Mouse (Mus musculus) myocyte (in vitro differentiated cells): ENCODE measurements at regions not wholly inside any gene's neighbourhood (a gene's known extent, or its start where the extent isn't known, plus 50 kb on each side); places are given as distances from the start of the nearest gene placed in this dataset.

Experiments used
- H3K27me3 ChIP-seq: one replicate; pipeline ENCODE4 v1.6.1; 2011; ENCODE audit not compliant: control insufficient read depth, insufficient read depth, insufficient read length
- H3K36me3 ChIP-seq: one replicate; pipeline ENCODE4 v1.6.1; 2011; ENCODE audit not compliant: control insufficient read depth, insufficient read depth
- H3K4me2 ChIP-seq: one replicate; pipeline ENCODE4 v1.6.1; 2011; ENCODE audit warnings: low read depth, control low read depth
- H3K4me3 ChIP-seq: one replicate; pipeline ENCODE4 v1.5.1; 2011; ENCODE audit warnings: mild to moderate bottlenecking, control low read depth, moderate library complexity
- H3K79me2 ChIP-seq: one replicate; pipeline ENCODE4 v1.6.1; 2011; ENCODE audit not compliant: control insufficient read depth, insufficient read depth
- H3ac ChIP-seq: one replicate; pipeline ENCODE4 v1.6.1; 2011; ENCODE audit not compliant: control insufficient read depth, insufficient read length
- CEBPB ChIP-seq: IDR thresholded peaks from 2 replicates; pipeline ENCODE4 v1.6.1; 2011; ENCODE audit warnings: mild to moderate bottlenecking, moderate library complexity; ENCODE audit not compliant: poor library complexity, insufficient read depth, severe bottlenecking
- E2F4 ChIP-seq: IDR thresholded peaks from one replicate; pipeline ENCODE4 v1.6.1; 2011; ENCODE audit warnings: mild to moderate bottlenecking, control low read depth, moderate library complexity; ENCODE audit not compliant: insufficient read depth
- MAX ChIP-seq: IDR thresholded peaks from one replicate; pipeline ENCODE4 v1.6.1; 2011; ENCODE audit warnings: low read depth, mild to moderate bottlenecking, control low read depth
- MYOD1 ChIP-seq, 3 experiments: IDR thresholded peaks; one replicate each; pipeline ENCODE4 v1.6.1; 2011; ENCODE audit warnings: control low read depth in 2 of 3, low read depth in 2 of 3, mild to moderate bottlenecking in 2 of 3, moderate library complexity in 1 of 3; ENCODE audit not compliant: insufficient read length in 2 of 3, control insufficient read depth in 1 of 3
- MYOG ChIP-seq, 3 experiments: IDR thresholded peaks; one replicate each; pipeline ENCODE4 v1.6.1; 2011; ENCODE audit warnings: control low read depth in 2 of 3, low read depth in 2 of 3, mild to moderate bottlenecking in 2 of 3; ENCODE audit not compliant: insufficient read length in 2 of 3, control insufficient read depth in 1 of 3, insufficient read depth in 1 of 3
- POLR2A ChIP-seq: IDR thresholded peaks from one replicate; pipeline ENCODE4 v1.6.1; 2011; ENCODE audit warnings: low read depth, mild to moderate bottlenecking, control low read depth, moderate library complexity; ENCODE audit not compliant: insufficient read length
- POLR2AphosphoS2 ChIP-seq: IDR thresholded peaks from one replicate; pipeline ENCODE4 v1.6.1; 2011; ENCODE audit warnings: low read depth, control low read depth; ENCODE audit not compliant: insufficient read length
- REST ChIP-seq: IDR thresholded peaks from one replicate; pipeline ENCODE4 v1.6.1; 2011; ENCODE audit warnings: mild to moderate bottlenecking, control low read depth, moderate library complexity; ENCODE audit not compliant: insufficient read depth, insufficient read length
- SRF ChIP-seq: IDR thresholded peaks from one replicate; pipeline ENCODE4 v1.6.1; 2011; ENCODE audit warnings: low read depth; ENCODE audit not compliant: control insufficient read depth, insufficient read length
- TCF12 ChIP-seq: IDR thresholded peaks from one replicate; pipeline ENCODE4 v1.6.1; 2011; ENCODE audit warnings: mild to moderate bottlenecking, control low read depth; ENCODE audit not compliant: poor library complexity, insufficient read depth, severe bottlenecking
- TCF3 ChIP-seq: IDR thresholded peaks from one replicate; pipeline ENCODE4 v1.6.1; 2011; ENCODE audit warnings: low read depth, control low read depth; ENCODE audit not compliant: insufficient read length
- USF1 ChIP-seq: IDR thresholded peaks from one replicate; pipeline ENCODE4 v1.6.1; 2011; ENCODE audit warnings: low read depth, mild to moderate bottlenecking, control low read depth, moderate library complexity

DNA sequence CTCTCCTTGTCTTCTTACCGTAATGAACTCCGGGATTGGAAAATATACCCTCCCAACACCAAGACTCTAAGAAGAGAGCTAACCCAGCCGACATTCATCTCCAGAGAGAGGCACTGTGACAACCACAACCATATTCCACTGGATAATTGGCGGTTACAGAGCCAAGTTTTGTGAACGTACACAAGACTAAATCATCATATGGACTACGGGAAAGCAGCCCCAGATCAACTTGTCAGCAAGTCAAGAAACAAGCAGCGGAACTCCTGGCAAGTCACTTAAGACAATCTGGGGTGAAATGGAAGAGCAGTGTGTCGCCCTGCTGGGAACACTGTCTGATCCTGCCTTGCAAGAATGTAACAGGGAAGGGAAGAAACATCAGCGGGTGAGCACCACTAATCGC, 52.6 kb upstream of the Bach2 start:
- Histone ChIP-seq H3K4me3 (no peak overlapping the region), H3K36me3 (no peaks in the 10 kb centered on the region), H3K79me2 (no peaks in the 10 kb centered on the region), H3K27me3 (no peaks in the 10 kb centered on the region), H3ac (no peak overlapping the region), H3K4me2 (no peak overlapping the region)
- TF ChIP-seq E2F4 (no peak), MYOG (IDR thresholded peaks at IDR 0.05; ENCODE audit: control insufficient read depth in 1 of 3, insufficient read depth in 1 of 3, insufficient read length in 2 of 3, low read depth in 2 of 3) (no peak), TCF3 (no peak), MYOD1 (IDR thresholded peaks at IDR 0.05; ENCODE audit: control insufficient read depth in 1 of 3, insufficient read length in 2 of 3, low read depth in 2 of 3) (no peak), REST (no peak), CEBPB (no peak), USF1 (no peak), TCF12 (no peak), POLR2A (no peak), POLR2AphosphoS2 (no peak), MAX (no peak), SRF (no peak)

- Histone ChIP-seq H3K4me2 (no peak overlapping the region), H3K79me2 (no peaks in the 10 kb centered on the region), H3K36me3 (no peaks in the 10 kb centered on the region), H3K4me3 (no peak overlapping the region), H3K27me3 (no peaks in the 10 kb centered on the region), H3ac (no peak overlapping the region)
- TF ChIP-seq USF1, result no peak
- TF ChIP-seq POLR2AphosphoS2, result no peak
These were observed 51.5 kb upstream of the Bach2 start for GRCm38 (mm10) chr4:32187154-32187553.

- Histone ChIP-seq H3ac (no peak overlapping the region), H3K27me3 (no peaks in the 10 kb centered on the region), H3K79me2 (no peaks in the 10 kb centered on the region), H3K4me2 (no peak overlapping the region), H3K4me3 (no peak overlapping the region), H3K36me3 (no peaks in the 10 kb centered on the region)
- TF ChIP-seq TCF3 (no peak), MAX (no peak), POLR2A (no peak), SRF (no peak), CEBPB (no peak), MYOD1 (IDR thresholded peaks at IDR 0.05; ENCODE audit: control insufficient read depth in 1 of 3, insufficient read length in 2 of 3, low read depth in 2 of 3) (no peak), POLR2AphosphoS2 (no peak), USF1 (no peak), REST (no peak), E2F4 (no peak), TCF12 (no peak), MYOG (IDR thresholded peaks at IDR 0.05; ENCODE audit: control insufficient read depth in 1 of 3, insufficient read depth in 1 of 3, insufficient read length in 2 of 3, low read depth in 2 of 3) (no peak)
These were observed 50.5 kb upstream of the Bach2 start for GRCm38 (mm10) chr4:32188076-32188475.

GRCm38 (mm10) chr4:32188752-32189415, 49.7 kb upstream of the Bach2 start:
- Histone ChIP-seq H3K4me3 (no peak overlapping the region), H3K36me3 (no peaks in the 10 kb centered on the region), H3K27me3 (no peaks in the 10 kb centered on the region), H3K4me2 (no peak overlapping the region), H3ac (no peak overlapping the region), H3K79me2 (no peaks in the 10 kb centered on the region)
- TF ChIP-seq TCF3, result no peak
- TF ChIP-seq CEBPB, result no peak
- TF ChIP-seq E2F4, result no peak
- TF ChIP-seq SRF, result no peak
- no peak for TF ChIP-seq MYOD1 (IDR thresholded peaks at IDR 0.05; ENCODE audit: control insufficient read depth in 1 of 3, insufficient read length in 2 of 3, low read depth in 2 of 3)
